19 mouse cellular contexts compared by ENCODE assay signal in genomic region chr1:28045695-28046094, GRCm38 (mm10).
DNase-seq lines count a peak whose midpoint lies in the region; ATAC-seq lines count a peak whose summit lies in the region.
"Had no signal": no experiment of that assay in that cellular context is flagged by ENCODE, and none has a peak within 500 bp of the region (broad histone marks: within the 10 kb centered on the region; RNA-seq: fewer than 3 reads in every experiment).

No protein-coding gene starts in this region.

- no peak for ATAC-seq in megakaryocyte-erythroid progenitor cell, adult 5-6 weeks (replicated peaks; ENCODE audit: low FRiP score, low TSS enrichment, poor library complexity, severe bottlenecking)
- ATAC-seq: activated CD4-positive, CD25-positive, alpha-beta regulatory T cell, adult 4 months; forebrain, embryonic 13.5 days; forebrain, embryonic 15.5 days; forebrain, postnatal 0 days; Patski had no signal

- DNase-seq in right cerebral cortex, adult 18-20 months, result peak; percentile 1
- no peak for DNase-seq in right cerebral cortex, postnatal 4 days
- peak; percentile 41 for DNase-seq in brain, adult 2 months (ENCODE audit: low read depth, low spot score)
- peak; percentile 15 for DNase-seq in telencephalon, adult 2 months (ENCODE audit: low read depth, low spot score)
- DNase-seq in kidney, adult 18-20 months, result no peak
- DNase-seq: adrenal gland, adult 8-10 months; adrenal gland, postnatal 14 days; adrenal gland, postnatal 36 days; cerebellum, adult 11-12 months; cerebellum, adult 2 months; cerebellum, adult 9-10 months; cerebellum, postnatal 10 days; cerebellum, postnatal 25 days; forebrain, postnatal 0 days had no signal

Comparison
In these comparisons a context has a peak if more than half of its experiments do, and no peak if none do; other contexts are left out.
1. DNase-seq: peak in right cerebral cortex, adult 18-20 months (single experiment), brain, adult 2 months (single experiment) and telencephalon, adult 2 months (single experiment); none in right cerebral cortex, postnatal 4 days (single experiment) and kidney, adult 18-20 months (single experiment).